Mouse (Mus musculus): ENCODE measurements around the gene Cdh8.

- no peak for TF ChIP-seq FLI1 (IDR thresholded peaks at IDR 0.05; ENCODE audit: low read length)
- TF ChIP-seq GATA1 (IDR thresholded peaks at IDR 0.05; ENCODE audit: borderline replicate concordance, low read length): no peak
Measured at GRCm38 (mm10) chr8:99415076-99415965, 950 bp downstream of the Cdh8 start.

Data from megakaryocyte, embryonic 14.5 days (primary cell).